Mouse (Mus musculus) limb, embryonic 11.5 days (tissue): ENCODE measurements around the gene Tuba1c. TPM values are rescaled to one million over a fixed set of nuclear protein-coding genes. Genes with fewer than 3 reads are reported as not detected.
"Not testable (repeated sequence)": the region's sequence is repeated elsewhere in the genome, so short reads cannot be mapped to it uniquely, and the experiment has no call there.

Source experiments
- ATAC-seq: fragments of 200-750 bp; cut with Nextera tagmentation; 2 replicates; pipeline ENCODE4 v1.8.0; 2017; ENCODE audit warnings: low read depth; ENCODE audit not compliant: insufficient number of reproducible peaks, low FRiP score, low TSS enrichment
- DNase-seq: peaks from one replicate; pipeline ENCODE4 v3.0.0-alpha.2; 2015; ENCODE audit warnings: low spot score
- H3K27ac ChIP-seq: fragments of 300-500 bp; sonication (generic); replicated peaks from 2 replicates; pipeline ENCODE4 v1.5.1; 2014; ENCODE audit warnings: low read depth, mild to moderate bottlenecking, low read length
- H3K27me3 ChIP-seq: fragments of 300-500 bp; sonication (generic); 2 replicates; pipeline ENCODE4 v1.6.1; 2014; ENCODE audit warnings: mild to moderate bottlenecking, low read length, mixed read lengths; ENCODE audit not compliant: control insufficient read depth, insufficient read depth
- H3K36me3 ChIP-seq: fragments of 300-500 bp; sonication (generic); 2 replicates; pipeline ENCODE4 v1.6.1; 2014; ENCODE audit warnings: mild to moderate bottlenecking, low read length, moderate library complexity, mixed read lengths; ENCODE audit not compliant: control insufficient read depth, insufficient read depth
- H3K4me1 ChIP-seq: fragments of 300-500 bp; sonication (generic); 2 replicates; pipeline ENCODE4 v1.6.1; 2014; ENCODE audit warnings: low read length, mixed read lengths; ENCODE audit not compliant: control insufficient read depth, insufficient read depth
- H3K4me2 ChIP-seq: fragments of 300-500 bp; sonication (generic); 2 replicates; pipeline ENCODE4 v1.6.1; 2014; ENCODE audit warnings: low read depth, mild to moderate bottlenecking, moderate library complexity; ENCODE audit not compliant: severe bottlenecking
- H3K4me3 ChIP-seq: fragments of 300-500 bp; sonication (generic); 2 replicates; pipeline ENCODE4 v1.5.1; 2014; ENCODE audit warnings: low read depth, low read length
- H3K9ac ChIP-seq: fragments of 300-500 bp; sonication (generic); 2 replicates; pipeline ENCODE4 v1.6.1; 2014; ENCODE audit warnings: mild to moderate bottlenecking, low read length
- H3K9me3 ChIP-seq: fragments of 300-500 bp; sonication (generic); 2 replicates; pipeline ENCODE4 v1.6.1; 2016; ENCODE audit warnings: low read length; ENCODE audit not compliant: control insufficient read depth
- whole genome bisulfite sequencing: fragments of 180-500 bp; shearing (Covaris S2); extraction: QIAGEN DNeasy Blood & Tissue Kit; methylation state at CpG from one replicate; pipeline ENCODE4 v1.1.7; 2014; 5-methylcytosine and 5-hydroxymethylcytosine counted together
- polyA plus RNA-seq: library from polyadenylated mRNA; unstranded; fragments of >200 nt; fragmentation: Nextera tagmentation; extraction: Ambion mirVana; gene quantifications from 2 replicates; pipeline ENCODE4 v1.2.1, GENCODE M21; 2014

The Tuba1c gene
- polyA plus RNA-seq, 1 experiment from 2014 or later, result 157 TPM

DNA sequence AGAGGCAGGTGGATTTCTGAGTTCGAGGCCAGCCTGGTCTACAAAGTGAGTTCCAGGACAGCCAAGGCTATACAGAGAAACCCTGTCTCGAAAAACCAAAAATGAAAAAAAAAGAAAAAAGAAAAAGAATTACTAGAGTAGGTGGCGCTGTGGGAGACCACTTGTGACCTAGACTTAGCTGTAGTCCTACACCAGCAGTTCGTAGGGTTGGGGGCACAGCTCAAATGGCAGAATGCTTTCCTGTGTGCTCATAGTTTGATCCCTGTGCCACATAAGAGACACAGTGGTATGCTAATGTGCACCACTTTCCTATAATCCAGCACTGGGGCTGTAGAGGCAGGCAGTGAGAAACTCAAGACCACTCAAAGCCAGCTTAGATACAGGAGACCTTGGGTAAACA, 9.6 kb downstream of the Tuba1c start:
- DNase-seq, result no peak
- H3K27ac ChIP-seq, result no peak overlapping the region
- no peak overlapping the region for H3K9ac ChIP-seq
- no peak overlapping the region for H3K4me2 ChIP-seq
- ATAC-seq, result no peak
- no peak overlapping the region for H3K4me3 ChIP-seq
- no peaks in the 10 kb centered on the region for H3K9me3 ChIP-seq
- 88% methylated on average over 4 of the region's 4 CpGs for WGBS
- no peaks in the 10 kb centered on the region for H3K4me1 ChIP-seq
- H3K27me3 ChIP-seq, result no peaks in the 10 kb centered on the region
- H3K36me3 ChIP-seq, result peaks cover 12% of the 10 kb centered on the region

DNA sequence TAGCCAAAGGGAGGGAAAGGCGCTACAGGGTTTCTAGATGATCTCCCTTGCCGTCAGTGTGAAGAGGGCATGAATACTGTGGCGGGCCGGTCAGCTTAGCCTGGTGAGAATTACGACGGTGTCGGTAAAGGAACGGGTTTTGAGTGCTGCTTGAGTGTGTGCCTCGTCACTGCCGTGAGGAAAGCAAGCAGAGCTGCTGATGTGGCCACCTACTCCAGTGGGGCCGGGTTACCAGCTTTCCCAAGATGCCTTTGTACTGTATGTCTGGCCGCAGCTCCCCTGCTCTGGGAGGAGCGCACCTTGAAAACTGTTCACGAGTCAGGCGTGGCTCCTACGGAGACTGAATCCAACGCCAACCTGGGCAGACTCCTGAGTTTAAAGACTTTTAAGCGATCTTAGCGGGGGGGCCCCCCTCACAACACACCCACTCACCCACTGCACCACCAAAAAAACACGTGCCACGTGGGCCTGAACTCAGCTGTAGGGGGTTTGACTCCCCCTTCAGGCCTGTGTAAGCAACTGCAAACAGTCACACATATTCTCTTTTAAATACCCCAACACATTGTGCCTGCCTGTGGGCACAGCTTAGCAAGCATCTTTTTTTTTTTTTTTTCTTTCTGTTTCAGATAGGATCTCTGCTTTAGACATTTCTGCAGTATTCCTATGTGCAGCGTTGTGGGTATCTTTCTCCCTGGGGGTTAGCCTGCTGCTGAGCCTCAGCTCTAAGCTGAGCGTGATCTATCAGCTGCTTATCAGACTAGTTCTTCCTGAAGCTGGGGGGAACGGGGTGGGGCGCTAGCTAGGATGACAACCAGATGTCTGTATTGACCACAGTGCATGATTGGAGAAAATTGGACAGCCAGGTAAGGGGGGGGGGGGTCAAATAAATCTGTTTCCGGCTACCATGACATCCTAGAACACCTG, 10.6 kb downstream of the Tuba1c start:
- Histone ChIP-seq H3K9me3 (no peaks in the 10 kb centered on the region), H3K27ac (no peak overlapping the region), H3K4me1 (no peaks in the 10 kb centered on the region), H3K4me2 (no peak overlapping the region), H3K9ac (no peak overlapping the region), H3K36me3 (peaks cover 10% of the 10 kb centered on the region), H3K4me3 (no peak overlapping the region), H3K27me3 (no peaks in the 10 kb centered on the region)
- 67% methylated on average over 26 of the region's 26 CpGs for WGBS
- ATAC-seq, result no peak
- no peak for DNase-seq

DNA sequence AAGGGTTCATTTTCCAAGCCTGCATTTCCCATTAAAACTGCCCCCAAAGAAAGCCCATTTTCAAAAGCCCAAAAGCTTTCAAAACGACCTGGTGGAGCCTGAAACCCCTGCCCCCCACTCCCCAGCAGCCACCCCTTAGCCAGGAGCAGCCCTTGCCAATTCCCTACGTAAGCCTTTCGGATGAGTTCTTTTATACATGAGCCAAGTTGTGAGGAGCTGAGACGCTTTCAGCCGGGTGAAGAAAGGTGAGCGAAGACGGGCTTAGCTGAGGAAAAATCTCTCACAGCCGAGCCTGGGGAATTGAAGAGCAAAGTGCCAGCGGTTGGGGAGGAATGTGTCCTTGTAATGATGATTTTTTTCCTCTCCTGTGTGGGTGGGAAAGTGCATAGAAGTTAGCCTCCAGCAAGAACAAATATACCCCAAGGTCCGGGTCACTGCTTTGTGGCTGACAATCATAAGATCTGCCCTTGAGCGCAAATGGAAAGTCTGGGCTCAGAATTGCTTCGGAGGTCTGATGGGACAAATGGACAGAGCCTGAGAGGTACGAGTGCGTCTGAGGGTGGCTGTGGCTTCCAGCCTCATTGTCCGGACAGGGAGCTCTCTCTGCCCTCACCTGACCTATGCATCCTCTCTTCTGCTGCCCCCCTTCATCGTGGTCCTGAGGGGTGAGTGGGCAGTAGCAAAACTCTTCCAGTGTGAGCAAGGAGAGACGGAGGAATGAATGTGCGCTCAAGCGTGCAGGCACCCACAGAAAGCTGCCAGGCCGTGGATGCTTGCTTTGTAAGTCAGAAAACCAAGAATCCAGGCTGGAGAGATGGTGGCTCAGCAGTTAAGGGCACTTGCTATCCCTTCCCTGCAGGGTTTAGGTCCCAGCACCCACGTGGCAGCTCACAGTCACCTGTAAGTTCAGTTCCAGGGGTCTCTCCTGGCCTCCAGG, 11.5 kb downstream of the Tuba1c start:
- Histone ChIP-seq H3K4me1 (no peaks in the 10 kb centered on the region), H3K4me2 (no peak overlapping the region), H3K36me3 (peaks cover 5% of the 10 kb centered on the region), H3K4me3 (no peak overlapping the region), H3K27ac (no peak overlapping the region), H3K9me3 (no peaks in the 10 kb centered on the region), H3K9ac (0 out of 2 replicates have a peak overlapping the region, but pooled peaks have one; percentile 17), H3K27me3 (no peaks in the 10 kb centered on the region)
- ATAC-seq, result no peak
- 70% methylated on average over 21 of the region's 21 CpGs for WGBS
- DNase-seq, result no peak

GRCm38 (mm10) chr15:99042334-99042733, 12.6 kb downstream of the Tuba1c start:
- Histone ChIP-seq H3K27ac (no peak overlapping the region), H3K9ac (no peak overlapping the region), H3K4me3 (no peak overlapping the region), H3K4me1 (no peaks in the 10 kb centered on the region), H3K27me3 (no peaks in the 10 kb centered on the region), H3K36me3 (0 out of 2 replicates have a peak, but pooled peaks cover 2% of the 10 kb centered on the region), H3K4me2 (no peak overlapping the region), H3K9me3 (no peaks in the 10 kb centered on the region)
- DNase-seq, result no peak
- ATAC-seq, result no peak
- 85% methylated on average over 5 of the region's 5 CpGs for whole genome bisulfite sequencing

DNA sequence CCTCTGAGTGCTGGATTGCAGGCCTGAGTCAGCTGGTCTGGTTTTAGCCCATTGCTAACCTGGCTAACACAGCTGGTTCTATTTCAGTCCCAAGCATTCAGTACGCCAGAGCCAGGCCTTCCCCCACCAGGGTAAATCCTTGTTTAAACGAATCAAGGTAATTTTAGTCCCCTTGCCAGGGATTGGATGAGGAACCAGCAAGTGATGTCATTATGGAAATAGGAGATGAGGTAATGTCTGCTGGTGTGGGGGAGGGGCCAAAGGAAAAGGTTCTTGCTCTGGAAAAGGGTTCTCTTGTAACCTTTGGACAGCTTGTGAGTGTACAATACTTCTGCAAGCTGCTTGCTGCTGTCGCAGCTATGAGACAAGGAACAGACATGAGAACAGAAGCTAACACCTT, 15.2 kb downstream of the Tuba1c start:
- ATAC-seq (no peak), DNase-seq (peak; percentile 42)
- Histone ChIP-seq H3K9me3 (no peaks in the 10 kb centered on the region), H3K9ac (no peak overlapping the region), H3K4me1 (no peaks in the 10 kb centered on the region), H3K27ac (no peak overlapping the region), H3K4me2 (no peak overlapping the region), H3K27me3 (no peaks in the 10 kb centered on the region), H3K4me3 (no peak overlapping the region), H3K36me3 (no peaks in the 10 kb centered on the region)
- 41% methylated on average over 3 of the region's 3 CpGs for WGBS

- H3K9ac ChIP-seq, H3K27ac ChIP-seq, H3K4me1 ChIP-seq, DNase-seq, H3K9me3 ChIP-seq, H3K36me3 ChIP-seq, H3K27me3 ChIP-seq, H3K4me2 ChIP-seq, H3K4me3 ChIP-seq, ATAC-seq: not testable (repeated sequence)
- WGBS, result 88% methylated on average over 6 of the region's 6 CpGs
These were observed 16.0 kb downstream of the Tuba1c start for GRCm38 (mm10) chr15:99045734-99046133.

DNA sequence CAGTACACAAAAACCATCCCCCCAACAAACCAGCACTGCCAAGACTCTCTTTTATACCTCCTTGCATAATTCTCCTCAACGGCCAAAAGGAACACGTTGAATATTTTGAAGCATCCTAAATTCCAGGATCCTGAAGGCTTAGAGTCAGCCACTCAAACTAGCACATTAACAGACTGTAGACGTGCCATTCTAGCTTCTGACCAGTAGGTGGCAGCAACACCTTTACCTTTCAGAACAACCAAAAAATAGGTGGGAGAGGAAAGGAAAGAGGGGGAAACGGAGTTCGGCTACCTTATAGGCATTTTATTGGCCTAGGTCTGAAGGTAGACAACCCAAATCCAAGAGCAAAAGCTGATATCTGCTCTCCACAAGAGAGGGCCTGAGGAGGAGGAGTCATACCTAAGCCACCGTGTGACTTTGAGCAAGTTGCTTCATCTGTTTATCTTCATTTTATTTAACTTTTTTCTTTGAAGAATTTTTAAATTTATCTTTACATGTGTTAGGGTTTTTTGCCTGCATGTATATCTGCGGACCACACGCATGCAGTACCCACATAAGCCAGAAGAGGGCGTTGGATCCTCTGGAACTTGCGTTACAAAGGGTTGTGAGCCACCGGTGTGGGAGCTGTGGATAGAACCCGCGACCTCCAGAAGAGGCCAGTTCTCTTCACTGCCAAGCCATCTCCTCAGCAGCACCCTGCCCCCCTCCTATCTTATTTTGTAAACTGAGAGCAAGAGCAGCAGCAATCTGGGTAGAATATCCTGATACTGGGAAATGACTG, 20.0 kb downstream of the Tuba1c start:
- no peaks in the 10 kb centered on the region for H3K9me3 ChIP-seq
- H3K36me3 ChIP-seq, result no peaks in the 10 kb centered on the region
- H3K4me2 ChIP-seq, result no peak overlapping the region
- no peak overlapping the region for H3K27ac ChIP-seq
- WGBS, result 34% methylated on average over 13 of the region's 13 CpGs
- H3K9ac ChIP-seq, result no peak overlapping the region
- ATAC-seq (no peak), DNase-seq (peak; percentile 75)
- peaks cover 18% of the 10 kb centered on the region for H3K27me3 ChIP-seq
- peaks cover 5% of the 10 kb centered on the region for H3K4me1 ChIP-seq
- no peak overlapping the region for H3K4me3 ChIP-seq

DNA sequence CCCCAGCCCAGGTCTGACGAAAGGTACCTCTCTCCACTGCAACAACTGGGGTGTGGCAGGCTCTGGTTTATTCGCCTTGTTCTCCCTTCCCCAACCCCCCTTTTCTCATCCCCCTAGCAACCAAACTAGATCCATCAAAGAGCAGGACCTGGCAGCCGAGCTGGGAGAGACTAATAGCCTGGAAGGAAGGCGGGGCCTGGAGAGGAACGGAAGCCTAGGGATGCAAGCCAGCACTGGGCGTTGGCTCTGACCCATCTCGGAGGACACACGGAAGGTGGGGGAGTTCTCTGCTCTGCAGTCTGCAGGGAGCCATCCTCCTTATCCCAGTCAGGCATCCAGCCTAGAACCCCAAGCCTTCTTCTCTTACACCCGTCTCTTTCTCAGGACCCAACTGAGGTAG, 23.7 kb downstream of the Tuba1c start:
- H3K4me2 ChIP-seq, result 0 out of 2 replicates have a peak overlapping the region, but pooled peaks have one; percentile 12
- peaks cover 54% of the 10 kb centered on the region for H3K27me3 ChIP-seq
- 6% methylated on average over 9 of the region's 9 CpGs for WGBS
- no peak overlapping the region for H3K4me3 ChIP-seq
- DNase-seq (no peak), ATAC-seq (no peak)
- no peaks in the 10 kb centered on the region for H3K36me3 ChIP-seq
- no peaks in the 10 kb centered on the region for H3K9me3 ChIP-seq
- H3K9ac ChIP-seq, result no peak overlapping the region; the same call in 1 of the 2 replicates
- H3K4me1 ChIP-seq, result peaks cover 16% of the 10 kb centered on the region
- no peak overlapping the region for H3K27ac ChIP-seq
